Mouse (Mus musculus): Measurements from ENCODE around the gene Psma2.

Gene Psma2

DNA sequence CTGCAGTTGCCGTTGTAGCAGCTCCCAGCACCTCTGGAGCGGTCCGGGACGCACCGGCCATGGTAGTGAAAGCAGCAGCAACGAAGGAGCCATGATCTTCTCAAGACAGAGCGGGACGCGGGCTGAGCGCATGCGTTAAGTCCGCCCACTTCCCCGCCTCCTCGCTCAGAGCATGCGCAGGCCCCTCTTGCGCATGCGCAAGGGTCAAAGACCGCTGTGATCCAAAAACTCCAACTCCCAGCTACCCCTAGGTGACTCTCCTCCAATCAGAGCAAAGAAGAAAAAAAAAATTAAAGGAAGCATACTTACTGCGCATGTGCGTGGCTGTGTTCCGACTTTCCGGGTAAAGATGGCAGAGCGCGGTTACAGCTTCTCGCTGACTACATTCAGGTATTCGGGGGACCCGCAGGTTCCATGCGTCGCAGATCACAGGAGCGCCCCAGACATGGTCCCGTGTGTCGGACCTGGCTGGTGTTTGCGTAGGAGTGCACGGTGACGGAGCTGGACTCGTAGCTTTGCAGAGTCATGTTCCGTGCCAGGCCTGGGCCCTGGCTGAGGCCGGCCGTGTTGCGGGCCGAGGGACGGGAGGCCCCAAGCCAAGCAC lies at the start of gene Psma2, which contains the start of gene Mrpl32:
Gene Psma2, plus strand, starts transcription at position 315 of the 604 bp plus-strand sequence.
Gene Mrpl32, minus strand, starts transcription at position 240 of the 604 bp plus-strand sequence.
- DNase-seq (ENCODE audit: low spot score), result peak; percentile 96

GRCm38 (mm10) chr13:14574128-14574527 lies 38.9 kb upstream of the Psma2 start:
- DNase-seq (ENCODE audit: low spot score), result no peak

DNA sequence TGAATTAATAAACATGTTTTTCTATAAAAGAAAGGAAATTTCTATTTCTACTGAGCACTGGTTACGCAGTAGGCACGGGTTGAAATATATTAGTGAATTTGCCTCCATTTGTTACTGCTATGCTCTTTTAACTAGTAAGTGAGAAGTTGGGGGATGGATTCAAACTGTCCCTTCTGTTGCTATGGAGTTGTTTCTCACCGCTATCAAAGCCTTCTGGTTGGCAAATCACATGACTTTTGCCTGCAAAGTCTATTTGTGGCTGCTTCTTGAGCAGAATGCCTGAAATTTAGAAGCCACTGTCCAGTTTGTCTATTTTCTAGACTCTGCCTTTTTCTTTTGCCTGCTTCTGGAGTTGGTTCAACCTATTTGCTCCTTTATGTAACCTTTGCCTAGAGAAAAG lies 32.6 kb upstream of the Psma2 start:
- DNase-seq (ENCODE audit: low spot score), result no peak

GRCm38 (mm10) chr13:14602744-14603143 lies 10.3 kb upstream of the Psma2 start:
- no peak for DNase-seq (ENCODE audit: low spot score)

- no peak for DNase-seq (ENCODE audit: low spot score)
Observed at GRCm38 (mm10) chr13:14607616-14608015, 5.4 kb upstream of the Psma2 start.

DNA sequence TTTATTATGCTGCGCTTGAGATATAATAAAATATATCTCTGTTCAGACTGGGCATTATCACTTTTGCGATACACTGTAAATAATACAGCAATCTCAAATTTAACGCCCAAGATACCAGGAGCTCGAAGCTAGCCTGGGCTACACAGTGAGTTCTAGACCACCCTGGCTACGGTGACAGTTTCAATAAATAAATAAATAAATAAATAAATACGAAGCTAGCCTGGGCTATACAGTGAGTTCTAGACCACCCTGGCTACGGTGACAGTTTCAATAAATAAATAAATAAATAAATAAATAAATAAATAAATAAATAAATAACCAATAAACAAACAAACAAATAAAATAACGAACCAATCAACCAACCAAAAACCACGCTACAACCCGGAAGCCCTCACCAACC lies 577 bp upstream of the Psma2 start:
- no peak for DNase-seq (ENCODE audit: low spot score)

DNA sequence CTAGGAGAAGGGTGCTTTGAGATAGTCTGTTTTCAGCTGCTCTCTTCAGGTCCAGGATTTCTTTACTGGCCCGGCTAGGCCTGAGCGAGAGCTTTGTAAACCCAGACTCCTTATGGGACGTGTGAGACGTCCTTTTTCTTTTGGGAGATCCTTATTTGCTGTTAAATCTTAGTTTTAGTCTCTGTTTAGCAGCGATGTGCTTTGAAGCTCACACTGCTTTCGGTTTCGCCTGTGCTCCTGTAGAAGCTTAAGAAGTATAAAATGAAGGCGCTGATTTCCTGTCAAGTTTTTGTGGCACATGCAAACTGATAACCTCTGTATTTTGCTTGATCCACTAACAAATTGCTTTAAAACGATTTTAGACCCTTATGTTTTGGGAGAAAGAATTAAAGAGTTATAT lies 513 bp downstream of the Psma2 start:
- no peak for DNase-seq (ENCODE audit: low spot score)

DNA sequence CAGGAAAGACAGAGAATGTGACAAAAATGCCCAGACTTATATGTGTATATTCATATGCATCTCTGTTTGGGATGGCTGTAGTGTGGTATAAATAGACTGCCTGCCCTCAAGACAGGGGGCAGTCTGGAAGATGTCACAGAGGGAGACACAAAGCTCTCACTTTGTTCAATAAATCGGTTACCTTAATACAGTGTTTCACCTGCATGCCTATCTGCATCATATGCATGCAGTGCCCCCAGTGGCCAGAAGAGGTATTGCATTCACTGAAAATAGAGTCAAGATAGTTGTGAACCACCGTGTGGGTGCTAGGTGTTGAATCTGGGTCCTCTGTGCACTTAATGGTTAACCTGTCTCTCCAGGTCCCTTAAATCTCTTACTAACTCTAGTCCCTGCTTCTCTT lies 5.7 kb downstream of the Psma2 start:
- DNase-seq (ENCODE audit: low spot score), result peak; percentile 54

DNA sequence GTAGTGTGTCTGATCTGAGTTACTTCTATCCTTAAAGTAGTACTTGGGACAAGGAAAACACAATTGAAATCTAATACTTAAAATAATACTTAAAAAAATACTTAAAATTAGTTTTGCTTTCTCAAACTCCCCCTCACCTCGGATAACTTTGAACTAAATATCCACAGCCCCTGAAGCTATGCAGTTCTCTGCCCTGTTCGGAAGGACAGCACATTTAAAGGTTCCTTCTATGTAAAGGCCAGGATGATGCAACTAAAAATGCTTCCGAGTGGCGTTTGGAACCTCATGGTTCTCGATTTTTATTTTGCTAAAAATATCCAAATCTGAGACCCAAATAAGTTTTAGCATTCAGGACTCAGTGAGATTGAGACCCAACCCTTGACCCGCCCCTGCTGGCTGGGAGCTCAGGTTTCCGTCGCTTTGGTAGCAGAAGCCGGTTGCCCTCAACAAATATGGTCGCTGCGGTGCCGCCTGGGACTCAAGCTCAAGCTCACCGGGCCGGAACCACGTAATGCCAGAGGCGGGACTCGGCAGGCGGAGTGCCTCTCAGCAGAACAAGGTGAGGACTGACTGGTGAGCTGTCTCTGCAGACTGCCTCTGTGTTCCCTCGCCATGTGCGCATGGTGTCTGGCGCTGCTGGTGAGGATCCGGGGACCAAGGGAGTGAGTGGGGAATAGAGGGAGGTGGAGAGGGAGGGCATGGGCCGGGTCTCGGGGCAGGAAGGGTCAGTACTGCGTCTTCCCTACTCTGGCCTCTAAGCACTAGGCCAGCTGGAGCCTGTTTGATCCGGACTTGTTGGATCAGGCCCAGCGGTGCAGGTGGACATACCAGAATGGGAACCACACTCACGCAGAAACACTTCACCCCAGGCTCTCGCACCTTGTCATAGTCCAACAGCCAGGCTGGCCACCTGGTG lies 16.9 kb downstream of the Psma2 start, which contains the start of gene AW209491:
Gene AW209491, plus strand, starts transcription at position 429 of the 916 bp plus-strand sequence.
- peak; percentile 94 for DNase-seq (ENCODE audit: low spot score)

- DNase-seq (ENCODE audit: low spot score), result no peak
Observed at GRCm38 (mm10) chr13:14639998-14640397, 27.0 kb downstream of the Psma2 start.

GRCm38 (mm10) chr13:14649301-14649700 lies 36.3 kb downstream of the Psma2 start:
- DNase-seq (ENCODE audit: low spot score), result peak; percentile 17

- no peak for DNase-seq (ENCODE audit: low spot score)
Observed at GRCm38 (mm10) chr13:14667107-14667506, 54.1 kb downstream of the Psma2 start.

DNA sequence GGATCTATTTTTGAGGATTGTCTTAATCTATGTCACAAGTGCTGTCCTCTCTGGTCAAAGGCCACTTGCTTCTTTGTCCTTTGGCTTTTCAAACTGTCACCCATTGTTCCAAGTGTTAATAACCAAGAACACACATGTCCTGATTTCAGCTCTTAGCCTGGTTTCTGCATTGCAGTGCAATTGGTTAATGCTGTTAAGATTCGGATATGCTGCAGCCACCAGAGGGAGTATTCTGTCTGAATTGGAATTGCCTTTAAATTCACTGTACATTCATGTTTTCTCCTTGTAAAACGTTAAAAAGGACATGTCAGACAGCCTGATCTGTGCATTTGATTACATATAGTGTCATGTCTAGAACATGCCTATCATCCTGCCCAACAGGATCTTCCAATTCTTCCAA lies 57.3 kb downstream of the Psma2 start:
- DNase-seq (ENCODE audit: low spot score), result no peak

- DNase-seq (ENCODE audit: low spot score), result no peak
Observed at GRCm38 (mm10) chr13:14688955-14689354, 75.9 kb downstream of the Psma2 start.

- DNase-seq (ENCODE audit: low spot score), result no peak
Observed at GRCm38 (mm10) chr13:14716801-14717200, 103.8 kb downstream of the Psma2 start.

- no peak for DNase-seq (ENCODE audit: low spot score)
Observed at GRCm38 (mm10) chr13:14717755-14718154, 104.7 kb downstream of the Psma2 start.

Measured in urinary bladder, postnatal 25 days (tissue).